Mouse (Mus musculus) cerebellum, adult 2 months (tissue): ENCODE data around the gene Psmc1.

Experiments
- CTCF ChIP-seq: fragments of 200-500 bp; IDR thresholded peaks from 2 replicates; pipeline ENCODE4 v1.5.1; 2011; ENCODE audit warnings: low read depth, mild to moderate bottlenecking, control low read depth, low read length, moderate library complexity, borderline replicate concordance; ENCODE audit not compliant: insufficient read depth
- POLR2A ChIP-seq: fragments of 200-500 bp; IDR thresholded peaks from 2 replicates; pipeline ENCODE4 v1.6.1; 2011; ENCODE audit warnings: low read length, control low read depth, borderline replicate concordance; ENCODE audit not compliant: insufficient read depth

- TF ChIP-seq CTCF (no peak), POLR2A (no peak)
Measured at GRCm38 (mm10) chr12:100152466-100152865, 42.5 kb downstream of the Psmc1 start.
